Mouse (Mus musculus): Measurements from ENCODE around the gene Tmem136. TPM values are rescaled to one million over a fixed set of nuclear protein-coding genes. Genes with fewer than 3 reads are reported as not detected.

Tmem136 gene
- polyA plus RNA-seq, 1 experiment: 13.2 TPM

DNA sequence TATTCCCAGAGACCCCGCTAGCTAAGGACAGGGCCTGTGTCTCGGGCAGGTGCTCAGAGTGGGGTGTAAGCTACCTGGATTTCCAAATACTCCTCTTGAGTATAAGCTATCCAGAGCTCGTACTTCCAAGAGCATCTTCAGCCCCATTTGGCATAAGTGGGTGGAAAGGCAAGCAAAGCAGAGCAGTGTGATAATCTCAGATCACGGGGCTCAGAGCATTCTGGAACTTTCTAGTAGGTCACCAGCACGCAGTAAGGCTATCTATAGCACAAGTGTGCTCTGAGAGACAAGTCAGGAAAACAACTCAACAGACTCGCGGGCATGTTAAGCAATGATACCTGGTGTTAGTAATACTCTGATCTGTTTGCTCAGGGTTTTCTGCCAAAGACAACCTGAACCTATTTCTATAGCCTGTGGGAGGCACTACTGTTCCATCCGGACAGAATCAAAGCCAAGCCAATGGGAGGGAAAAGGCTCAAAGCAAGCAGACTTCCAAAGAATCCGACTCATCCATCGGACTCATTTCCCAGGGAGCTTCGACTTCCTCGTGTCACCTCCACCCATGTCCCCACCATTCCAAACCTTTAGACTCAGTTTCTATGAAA is 27.9 kb upstream of the Tmem136 start:
- peak; percentile 33; the same call in 1 of the 2 replicates for TF ChIP-seq CTCF (conservative IDR thresholded peaks at IDR 0.05; ENCODE audit: insufficient read depth, insufficient read length, low read depth, low read length)
- no peak for TF ChIP-seq POLR2A (IDR thresholded peaks at IDR 0.05; ENCODE audit: low read depth, low read length)
- H3K4me1 ChIP-seq (ENCODE audit: control insufficient read depth, insufficient read depth, low read length): no peaks in the 10 kb centered on the region
- H3K4me3 ChIP-seq (ENCODE audit: insufficient read depth, low read depth, low read length): no peak overlapping the region
- H3K36me3 ChIP-seq (ENCODE audit: control insufficient read depth, insufficient read depth, low read length): no peaks in the 10 kb centered on the region
- no peak for DNase-seq
- no peak overlapping the region for H3K27ac ChIP-seq (ENCODE audit: insufficient read depth, low read depth, low read length)
- 74% methylated on average over 12 of the region's 12 CpGs for WGBS
- H3K27me3 ChIP-seq (replicated peaks; ENCODE audit: control insufficient read depth, insufficient read depth, low read length): no peaks in the 10 kb centered on the region

DNA sequence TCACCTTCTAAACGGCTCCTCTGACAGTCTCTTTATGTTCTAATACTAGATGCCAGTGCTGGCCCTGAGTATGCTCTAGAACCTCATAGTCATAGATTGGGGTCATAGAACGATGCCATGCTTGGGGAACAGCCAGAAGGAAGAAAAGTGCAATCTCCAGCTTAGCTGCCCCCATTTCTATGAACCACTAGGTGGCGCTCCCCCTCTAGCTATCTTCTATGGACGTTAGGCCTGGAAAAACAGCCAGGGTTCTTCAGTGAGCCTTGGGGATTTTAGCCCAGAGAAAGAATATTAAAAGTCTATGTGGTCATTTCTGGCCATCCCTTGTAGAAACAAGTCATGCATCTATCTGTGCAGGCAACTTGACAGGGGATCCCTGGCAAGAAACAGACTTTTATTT is 25.5 kb upstream of the Tmem136 start:
- WGBS: 2% methylated on average over 4 of the region's 4 CpGs
- no peaks in the 10 kb centered on the region for H3K4me1 ChIP-seq (ENCODE audit: control insufficient read depth, insufficient read depth, low read length)
- H3K36me3 ChIP-seq (ENCODE audit: control insufficient read depth, insufficient read depth, low read length): no peaks in the 10 kb centered on the region
- H3K27ac ChIP-seq (ENCODE audit: insufficient read depth, low read depth, low read length): no peak overlapping the region
- no peaks in the 10 kb centered on the region for H3K27me3 ChIP-seq (replicated peaks; ENCODE audit: control insufficient read depth, insufficient read depth, low read length)
- DNase-seq: peak; percentile 81
- TF ChIP-seq CTCF (conservative IDR thresholded peaks at IDR 0.05; ENCODE audit: insufficient read depth, insufficient read length, low read depth, low read length) (peak; percentile 89), POLR2A (IDR thresholded peaks at IDR 0.05; ENCODE audit: low read depth, low read length) (no peak)
- H3K4me3 ChIP-seq (ENCODE audit: insufficient read depth, low read depth, low read length): no peak overlapping the region

DNA sequence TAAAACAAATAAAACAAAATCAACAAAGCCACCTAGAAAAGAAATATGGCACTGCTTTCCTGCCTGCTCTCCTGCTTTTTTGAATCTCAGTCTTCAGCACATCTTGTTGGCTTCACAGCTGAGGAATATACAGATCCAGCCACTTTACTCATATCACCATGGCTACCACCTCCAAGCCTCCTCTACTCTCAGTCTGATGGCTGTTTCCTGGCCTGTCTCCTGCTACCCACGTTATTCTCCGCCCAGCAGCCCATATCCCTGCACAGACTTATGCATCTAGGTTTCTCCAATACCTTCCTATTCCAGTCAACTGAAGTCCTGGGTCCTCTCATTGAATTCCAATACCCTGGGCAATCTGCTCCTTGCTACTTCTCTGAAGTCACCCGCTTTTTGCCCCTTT is 17.2 kb upstream of the Tmem136 start:
- WGBS: 76% methylated on average over 3 of the region's 3 CpGs
- no peak overlapping the region for H3K27ac ChIP-seq (ENCODE audit: insufficient read depth, low read depth, low read length)
- H3K27me3 ChIP-seq (replicated peaks; ENCODE audit: control insufficient read depth, insufficient read depth, low read length): no peaks in the 10 kb centered on the region
- H3K4me3 ChIP-seq (ENCODE audit: insufficient read depth, low read depth, low read length): no peak overlapping the region
- H3K4me1 ChIP-seq (ENCODE audit: control insufficient read depth, insufficient read depth, low read length): no peaks in the 10 kb centered on the region
- no peak for DNase-seq
- TF ChIP-seq CTCF (conservative IDR thresholded peaks at IDR 0.05; ENCODE audit: insufficient read depth, insufficient read length, low read depth, low read length): no peak
- no peak for TF ChIP-seq POLR2A (IDR thresholded peaks at IDR 0.05; ENCODE audit: low read depth, low read length)
- H3K36me3 ChIP-seq (ENCODE audit: control insufficient read depth, insufficient read depth, low read length): no peaks in the 10 kb centered on the region

DNA sequence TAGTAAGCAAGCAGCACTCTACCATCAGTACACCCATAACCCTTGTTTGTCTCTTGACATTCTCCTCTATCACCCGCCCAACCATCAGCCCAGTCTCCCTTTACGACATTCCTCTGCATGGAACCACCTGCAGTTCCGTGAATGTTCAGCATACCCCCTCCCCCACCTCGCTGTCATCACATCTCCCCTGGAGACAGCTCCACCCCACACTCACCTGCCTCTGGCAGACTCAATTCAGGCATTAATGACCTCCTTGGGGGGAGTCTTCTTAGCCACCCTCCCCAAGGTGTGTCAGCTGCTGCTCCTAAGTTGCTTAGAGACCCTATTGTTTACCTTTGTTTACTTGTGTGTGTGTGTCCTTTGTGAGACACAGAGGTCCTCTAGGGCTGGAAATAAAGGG is 16.0 kb upstream of the Tmem136 start:
- TF ChIP-seq POLR2A (IDR thresholded peaks at IDR 0.05; ENCODE audit: low read depth, low read length) (no peak), CTCF (conservative IDR thresholded peaks at IDR 0.05; ENCODE audit: insufficient read depth, insufficient read length, low read depth, low read length) (no peak)
- H3K36me3 ChIP-seq (ENCODE audit: control insufficient read depth, insufficient read depth, low read length): no peaks in the 10 kb centered on the region
- no peak for DNase-seq
- no peak overlapping the region for H3K27ac ChIP-seq (ENCODE audit: insufficient read depth, low read depth, low read length)
- H3K27me3 ChIP-seq (replicated peaks; ENCODE audit: control insufficient read depth, insufficient read depth, low read length): no peaks in the 10 kb centered on the region
- H3K4me3 ChIP-seq (ENCODE audit: insufficient read depth, low read depth, low read length): no peak overlapping the region
- H3K4me1 ChIP-seq (ENCODE audit: control insufficient read depth, insufficient read depth, low read length): no peaks in the 10 kb centered on the region
- WGBS: 53% methylated on average over 4 of the region's 4 CpGs

DNA sequence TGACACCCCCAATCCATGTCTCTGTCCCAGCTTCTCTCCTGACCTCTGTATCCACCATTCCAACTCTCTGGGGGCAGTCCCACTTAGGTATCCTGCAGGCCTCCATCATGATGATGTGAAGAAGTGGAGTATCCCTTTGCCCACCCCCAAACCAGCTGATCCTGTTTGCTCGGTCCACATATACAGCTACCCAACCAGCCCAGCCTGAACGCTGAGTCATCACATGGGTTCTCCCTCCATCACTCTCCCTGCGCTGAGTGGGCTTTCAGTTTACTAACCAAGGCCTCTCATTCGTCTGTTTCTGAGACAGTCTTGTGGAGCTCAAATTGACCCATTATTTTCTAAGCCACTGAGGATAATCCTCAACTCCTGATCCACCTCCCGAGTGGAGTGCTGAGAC is 15.6 kb upstream of the Tmem136 start:
- Histone ChIP-seq H3K36me3 (ENCODE audit: control insufficient read depth, insufficient read depth, low read length) (no peaks in the 10 kb centered on the region), H3K27me3 (replicated peaks; ENCODE audit: control insufficient read depth, insufficient read depth, low read length) (no peaks in the 10 kb centered on the region), H3K27ac (ENCODE audit: insufficient read depth, low read depth, low read length) (no peak overlapping the region), H3K4me3 (ENCODE audit: insufficient read depth, low read depth, low read length) (no peak overlapping the region), H3K4me1 (ENCODE audit: control insufficient read depth, insufficient read depth, low read length) (no peaks in the 10 kb centered on the region)
- no peak for DNase-seq
- WGBS: 90% methylated on average over 5 of the region's 5 CpGs
- no peak for TF ChIP-seq POLR2A (IDR thresholded peaks at IDR 0.05; ENCODE audit: low read depth, low read length)
- no peak for TF ChIP-seq CTCF (conservative IDR thresholded peaks at IDR 0.05; ENCODE audit: insufficient read depth, insufficient read length, low read depth, low read length)

DNA sequence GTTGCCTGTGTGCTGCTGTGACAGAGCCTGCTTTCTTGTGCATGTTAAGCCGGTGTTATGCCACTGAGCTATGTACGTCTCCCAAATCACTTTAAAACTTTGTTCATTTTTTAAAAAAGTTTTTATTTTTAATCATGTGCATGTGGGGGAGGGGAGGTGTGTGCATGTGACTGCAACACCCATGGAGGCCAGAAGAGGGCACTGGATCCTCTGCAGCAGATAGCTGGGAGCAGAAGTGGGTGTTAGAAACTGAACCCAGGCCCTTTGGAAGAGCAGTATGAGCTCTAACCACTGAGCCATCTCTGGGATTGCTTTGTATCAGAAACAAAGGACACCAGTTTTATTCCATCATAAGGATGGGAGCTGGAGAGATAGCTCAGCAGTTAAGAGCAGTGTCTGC is 14.3 kb upstream of the Tmem136 start:
- H3K27me3 ChIP-seq (replicated peaks; ENCODE audit: control insufficient read depth, insufficient read depth, low read length): no peaks in the 10 kb centered on the region
- no peaks in the 10 kb centered on the region for H3K36me3 ChIP-seq (ENCODE audit: control insufficient read depth, insufficient read depth, low read length)
- no peaks in the 10 kb centered on the region for H3K4me1 ChIP-seq (ENCODE audit: control insufficient read depth, insufficient read depth, low read length)
- 95% methylated on average over 2 of the region's 2 CpGs for WGBS
- H3K27ac ChIP-seq (ENCODE audit: insufficient read depth, low read depth, low read length): no peak overlapping the region
- no peak for DNase-seq
- H3K4me3 ChIP-seq (ENCODE audit: insufficient read depth, low read depth, low read length): no peak overlapping the region
- TF ChIP-seq POLR2A (IDR thresholded peaks at IDR 0.05; ENCODE audit: low read depth, low read length): no peak
- peak; percentile 26 for TF ChIP-seq CTCF (conservative IDR thresholded peaks at IDR 0.05; ENCODE audit: insufficient read depth, insufficient read length, low read depth, low read length)

DNA sequence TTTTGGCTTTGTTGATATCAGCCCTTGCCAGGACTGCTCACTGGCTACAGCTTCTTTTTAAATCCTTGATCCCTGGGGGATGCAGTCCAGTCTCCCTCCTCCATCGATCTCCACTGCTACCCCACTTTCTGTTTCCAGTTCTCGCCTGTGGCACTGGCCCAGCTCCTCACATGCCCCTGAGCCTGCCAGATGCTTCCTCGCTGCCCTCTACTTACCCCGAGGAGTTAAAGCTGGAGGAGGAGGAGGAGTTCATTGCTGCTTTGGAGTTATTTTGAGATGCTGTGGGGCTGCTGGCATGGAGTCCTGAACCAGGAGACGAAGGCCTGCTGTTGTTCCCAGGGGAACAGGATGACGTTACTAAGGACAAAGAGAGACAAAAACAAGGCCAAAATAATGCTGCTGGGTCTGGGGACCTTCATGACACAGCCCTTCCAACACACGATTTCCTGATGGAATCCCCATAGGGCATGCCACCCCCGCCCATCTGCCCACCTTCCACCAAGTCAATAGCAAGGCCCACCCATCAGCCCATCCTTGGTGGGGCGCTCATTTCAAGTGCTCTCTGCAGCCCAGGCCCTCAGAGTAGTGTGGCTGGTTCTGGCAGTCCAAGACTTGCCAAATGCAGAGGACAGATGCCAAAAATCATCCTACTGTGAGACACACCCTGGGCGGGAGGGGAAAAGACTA is 10.9 kb upstream of the Tmem136 start:
- H3K27me3 ChIP-seq (replicated peaks; ENCODE audit: control insufficient read depth, insufficient read depth, low read length): no peaks in the 10 kb centered on the region
- DNase-seq: peak; percentile 77
- no peak overlapping the region for H3K4me3 ChIP-seq (ENCODE audit: insufficient read depth, low read depth, low read length)
- WGBS: 60% methylated on average over 10 of the region's 10 CpGs
- no peak for TF ChIP-seq CTCF (conservative IDR thresholded peaks at IDR 0.05; ENCODE audit: insufficient read depth, insufficient read length, low read depth, low read length)
- no peak for TF ChIP-seq POLR2A (IDR thresholded peaks at IDR 0.05; ENCODE audit: low read depth, low read length)
- no peaks in the 10 kb centered on the region for H3K36me3 ChIP-seq (ENCODE audit: control insufficient read depth, insufficient read depth, low read length)
- peak overlapping the region; percentile 46 for H3K27ac ChIP-seq (ENCODE audit: insufficient read depth, low read depth, low read length)
- H3K4me1 ChIP-seq (ENCODE audit: control insufficient read depth, insufficient read depth, low read length): no peaks in the 10 kb centered on the region

All from kidney, adult 2 months (tissue).